ENCODE assay signal across 18 mouse cellular contexts in the genomic region with DNA sequence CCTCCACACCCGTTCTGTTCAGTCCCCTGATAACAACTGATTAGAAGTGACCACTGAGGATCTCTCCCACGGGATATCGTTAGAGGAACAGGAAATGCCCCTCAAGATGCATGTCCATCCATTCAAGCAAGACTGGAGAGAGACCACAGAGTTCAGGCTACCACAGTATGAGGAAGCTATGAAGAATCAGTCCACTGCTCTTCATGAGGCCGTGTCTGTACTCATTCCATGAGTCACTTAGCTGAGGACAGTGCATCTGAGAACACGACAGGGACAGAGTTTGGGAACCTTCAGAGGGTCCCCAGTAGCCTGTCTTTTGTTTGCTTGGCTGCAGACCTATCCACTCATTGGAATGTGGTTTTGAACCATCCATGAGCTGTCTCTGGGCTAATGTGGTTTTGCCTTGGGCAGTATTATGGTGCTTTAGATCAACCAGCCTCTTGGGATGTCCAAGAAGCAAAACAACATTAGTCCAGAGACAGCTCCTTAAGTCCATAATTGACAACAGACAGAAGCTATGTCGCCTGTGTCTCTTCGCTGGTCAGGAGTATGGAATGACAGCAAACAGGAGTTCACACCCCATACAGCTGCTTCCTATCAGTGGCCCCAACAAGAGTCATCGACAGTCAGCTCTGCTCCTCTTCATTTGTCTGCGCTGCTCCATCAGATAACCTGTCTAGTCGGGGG. TPM values are rescaled to one million over a fixed set of nuclear protein-coding genes. Genes with fewer than 3 reads are reported as not detected.
DNase-seq lines count a peak whose midpoint lies in the region; ATAC-seq lines count a peak whose summit lies in the region.
"Had no signal": no experiment of that assay in that cellular context is flagged by ENCODE, and none has a peak within 500 bp of the region (broad histone marks: within the 10 kb centered on the region; RNA-seq: fewer than 3 reads in every experiment).

No protein-coding gene starts in this region.

- WGBS in kidney, embryonic 15.5 days, result 56% methylated on average over 10 of the region's 10 CpGs
- WGBS in midbrain, embryonic 15.5 days, result 83% methylated on average over 10 of the region's 10 CpGs

- H3K4me1 ChIP-seq in kidney, embryonic 15.5 days, result peaks cover 28% of the 10 kb centered on the region
- H3K4me1 ChIP-seq in midbrain, embryonic 15.5 days, result no peaks in the 10 kb centered on the region
- H3K4me1 ChIP-seq: forebrain, embryonic 15.5 days had no signal

- H3K27ac ChIP-seq in kidney, embryonic 15.5 days, result peak overlapping the region; percentile 55; the same call in 1 of the 2 replicates
- no peak overlapping the region for H3K27ac ChIP-seq in midbrain, embryonic 15.5 days
- H3K27ac ChIP-seq: forebrain, embryonic 15.5 days; hindbrain, postnatal 0 days; limb, embryonic 12.5 days had no signal

- H3K4me3 ChIP-seq in kidney, embryonic 15.5 days (replicated peaks), result no peak overlapping the region
- no peak overlapping the region for H3K4me3 ChIP-seq in midbrain, embryonic 15.5 days
- H3K4me3 ChIP-seq: forebrain, embryonic 15.5 days; limb, embryonic 12.5 days had no signal

- H3K9ac ChIP-seq in kidney, embryonic 15.5 days, result no peak overlapping the region
- no peak overlapping the region for H3K9ac ChIP-seq in midbrain, embryonic 15.5 days
- H3K9ac ChIP-seq: forebrain, embryonic 15.5 days; limb, embryonic 12.5 days had no signal

- ATAC-seq in kidney, embryonic 15.5 days (replicated peaks; ENCODE audit: low FRiP score), result peak; percentile 38; the same call in 1 of the 2 replicates
- peak; percentile 56 for ATAC-seq in megakaryocyte progenitor cell, adult 5-6 weeks (replicated peaks; ENCODE audit: poor library complexity)
- ATAC-seq in midbrain, embryonic 15.5 days (replicated peaks), result no peak
- ATAC-seq: forebrain, embryonic 15.5 days; hindbrain, postnatal 0 days had no signal

- peak; percentile 24 for DNase-seq in embryo, embryonic 10.5 days (ENCODE audit: low spot score)
- DNase-seq in embryo, embryonic 9.5 days (ENCODE audit: extremely low spot score), result no peak
- DNase-seq in kidney, postnatal 10 days, result no peak
- peak; percentile 77 for DNase-seq in 3T3-L1 (ENCODE audit: low read depth, low spot score)
- DNase-seq in cerebellum, adult 11 months, result no peak
- DNase-seq: adrenal gland, postnatal 14 days; cerebellum, postnatal 14 days; gastrocnemius, postnatal 10 days; kidney, postnatal 14 days; lung, adult 2 months; retina, postnatal 1 day; thymus, adult 2 months had no signal

- H3K9me3 ChIP-seq in kidney, embryonic 15.5 days (replicated peaks), result no peaks in the 10 kb centered on the region
- H3K9me3 ChIP-seq in midbrain, embryonic 15.5 days, result no peaks in the 10 kb centered on the region
- H3K9me3 ChIP-seq: forebrain, embryonic 15.5 days; limb, embryonic 12.5 days had no signal

- H3K4me2 ChIP-seq in kidney, embryonic 15.5 days, result no peak overlapping the region
- no peak overlapping the region for H3K4me2 ChIP-seq in midbrain, embryonic 15.5 days
- H3K4me2 ChIP-seq: forebrain, embryonic 15.5 days; limb, embryonic 12.5 days had no signal

- no peaks in the 10 kb centered on the region for H3K27me3 ChIP-seq in kidney, embryonic 15.5 days
- H3K27me3 ChIP-seq in midbrain, embryonic 15.5 days (replicated peaks), result no peaks in the 10 kb centered on the region
- H3K27me3 ChIP-seq: forebrain, embryonic 15.5 days; limb, embryonic 12.5 days had no signal

- no peaks in the 10 kb centered on the region for H3K36me3 ChIP-seq in kidney, embryonic 15.5 days
- H3K36me3 ChIP-seq in midbrain, embryonic 15.5 days (replicated peaks), result no peaks in the 10 kb centered on the region
- H3K36me3 ChIP-seq: forebrain, embryonic 15.5 days; limb, embryonic 12.5 days had no signal

RNA-seq across cellular contexts. Expression of a gene that starts 37.7 kb away (rescaled TPM):
- polyA plus RNA-seq in kidney, embryonic 15.5 days (2015; fragmentation: Nextera tagmentation; extraction: Ambion mirVana), result 25.7 and 27.7 TPM in 2 replicates
- total RNA-seq in megakaryocyte progenitor cell, adult 5-6 weeks (2015), result 20.8 and 27.0 TPM in 2 replicates
- 11.5 and 11.7 TPM in 2 replicates for total RNA-seq in megakaryocyte progenitor cell, adult 5-6 weeks (2017)
- 6.1 and 6.4 TPM in 2 replicates for polyA plus RNA-seq in midbrain, embryonic 15.5 days (2015; fragmentation: Nextera tagmentation; extraction: Ambion mirVana)

Comparison
In these comparisons a context has a peak if more than half of its experiments do, and no peak if none do; other contexts are left out.
1. DNase-seq: peak in embryo, embryonic 10.5 days (single experiment) and 3T3-L1 (single experiment); none in embryo, embryonic 9.5 days (single experiment), kidney, postnatal 10 days (single experiment) and cerebellum, adult 11 months (single experiment).